Comparison of ENCODE assay signal across 8 mouse cellular contexts in the genomic region with DNA sequence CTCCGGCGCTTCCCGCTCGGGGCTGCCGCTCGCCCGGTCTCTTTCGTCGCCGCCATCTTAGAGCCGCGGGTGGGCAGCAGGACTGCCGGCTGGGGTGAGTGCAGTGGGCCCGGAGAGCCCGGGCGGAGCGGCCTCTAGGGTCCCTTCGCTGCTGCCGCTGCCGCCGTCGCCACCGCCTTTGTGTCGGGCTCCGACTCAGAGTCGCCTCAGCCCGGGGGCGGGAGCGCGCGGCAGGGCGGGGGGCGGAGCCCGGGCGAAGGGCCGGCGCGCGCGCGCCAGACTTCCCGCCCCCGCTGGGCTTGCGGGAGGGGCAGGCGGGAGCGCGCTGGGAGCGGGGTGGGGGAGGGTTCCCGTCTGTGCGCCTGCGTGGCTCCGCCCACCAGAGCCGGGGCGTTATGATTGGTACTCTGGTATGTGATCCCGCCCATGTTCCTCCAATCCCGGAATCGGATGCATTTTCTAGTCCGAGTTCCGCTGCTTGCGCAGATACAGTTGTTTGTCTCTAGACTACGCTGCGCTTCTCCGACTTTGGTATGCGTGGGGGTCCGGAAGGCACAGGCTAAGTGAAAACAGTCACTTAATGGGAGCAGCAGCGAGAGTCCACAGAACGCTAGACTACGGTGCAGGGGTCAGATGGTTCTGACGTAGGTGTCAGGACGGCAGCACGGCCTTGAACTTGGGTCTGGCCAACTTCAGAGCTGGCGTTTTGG. TPM values are rescaled to one million over a fixed set of nuclear protein-coding genes. Genes with fewer than 3 reads are reported as not detected.
DNase-seq lines count a peak whose midpoint lies in the region; ATAC-seq and TF ChIP-seq lines count a peak whose summit lies in the region.

No protein-coding gene starts in this region.

- H3K9ac ChIP-seq in heart, embryonic 13.5 days = peak overlapping the region; percentile 100
- peak overlapping the region; percentile 100 for H3K9ac ChIP-seq in kidney, postnatal 0 days (ENCODE audit: low read depth, low read length)
- peak overlapping the region; percentile 99 for H3K9ac ChIP-seq in liver, adult 2 months (ENCODE audit: low read depth, low read length)

- H3K27me3 ChIP-seq in heart, embryonic 13.5 days (replicated peaks) = no peaks in the 10 kb centered on the region
- no peaks in the 10 kb centered on the region for H3K27me3 ChIP-seq in kidney, postnatal 0 days (ENCODE audit: insufficient read depth, low read length)
- H3K27me3 ChIP-seq in liver, adult 2 months (ENCODE audit: control insufficient read depth, insufficient read depth, low read length) = no peaks in the 10 kb centered on the region

- peaks cover 4% of the 10 kb centered on the region; the same call in 1 of the 2 replicates for H3K79me2 ChIP-seq in liver, adult 2 months (ENCODE audit: control insufficient read depth, insufficient read depth, low read length)

- TF ChIP-seq POLR2A in liver, adult 2 months (IDR thresholded peaks at IDR 0.05; ENCODE audit: extremely low read depth, insufficient read depth, low read length) = peak; percentile 95

- H3K27ac ChIP-seq in brown adipose tissue, adult 24 weeks (replicated peaks; ENCODE audit: low read depth, low read length) = peak overlapping the region; percentile 98
- H3K27ac ChIP-seq in heart, embryonic 13.5 days (replicated peaks) = peak overlapping the region; percentile 100
- H3K27ac ChIP-seq in kidney, postnatal 0 days = peak overlapping the region; percentile 100
- peak overlapping the region; percentile 98 for H3K27ac ChIP-seq in liver, adult 2 months (replicated peaks; ENCODE audit: insufficient read depth, low read depth, low read length)

- peak overlapping the region; percentile 79 for H3K4me2 ChIP-seq in heart, embryonic 13.5 days
- peak overlapping the region; percentile 93 for H3K4me2 ChIP-seq in kidney, postnatal 0 days (ENCODE audit: low read length)

- ATAC-seq in erythroid progenitor cell, adult 5-6 weeks (replicated peaks; ENCODE audit: low FRiP score, poor library complexity, severe bottlenecking) = peak; percentile 84
- peak; percentile 84 for ATAC-seq in heart, embryonic 13.5 days (ENCODE audit: extremely low read depth, insufficient number of reproducible peaks, low FRiP score, low TSS enrichment)
- peak; percentile 83 for ATAC-seq in kidney, postnatal 0 days (replicated peaks; ENCODE audit: low FRiP score, low read depth)
- peak; percentile 77 for ATAC-seq in monocyte, adult 5-6 weeks (replicated peaks; ENCODE audit: insufficient number of reproducible peaks, low FRiP score, low TSS enrichment, poor library complexity, severe bottlenecking)

- H3K36me3 ChIP-seq in heart, embryonic 13.5 days = peaks cover 30% of the 10 kb centered on the region
- 0 out of 2 replicates have a peak, but pooled peaks cover 5% of the 10 kb centered on the region for H3K36me3 ChIP-seq in kidney, postnatal 0 days (ENCODE audit: insufficient read depth, low read length)
- no peaks in the 10 kb centered on the region for H3K36me3 ChIP-seq in liver, adult 2 months (ENCODE audit: control insufficient read depth, insufficient read depth, low read length)

- H3K9me3 ChIP-seq in heart, embryonic 13.5 days = no peaks in the 10 kb centered on the region
- no peaks in the 10 kb centered on the region for H3K9me3 ChIP-seq in kidney, postnatal 0 days (replicated peaks; ENCODE audit: low read length)

- peak; percentile 98 for DNase-seq in CD4-positive, CD25-positive, alpha-beta regulatory T cell, adult 2 months (ENCODE audit: low read depth, low spot score)
- peak; percentile 99 for DNase-seq in kidney, postnatal 0 days (ENCODE audit: low spot score)
- DNase-seq in liver, adult 2 months (ENCODE audit: extremely low read depth, low read depth, low spot score) = peak; percentile 90
- peak; percentile 93 to 96 for DNase-seq in spleen, postnatal 36 days (ENCODE audit: low spot score in 2 of 2)

- H3K4me1 ChIP-seq in brown adipose tissue, adult 24 weeks (ENCODE audit: control insufficient read depth, insufficient read depth, insufficient read length, low read length) = peaks cover 6% of the 10 kb centered on the region; the same call in 1 of the 2 replicates
- peaks cover 29% of the 10 kb centered on the region for H3K4me1 ChIP-seq in heart, embryonic 13.5 days
- peaks cover 13% of the 10 kb centered on the region for H3K4me1 ChIP-seq in kidney, postnatal 0 days (replicated peaks; ENCODE audit: insufficient read depth, low read length)
- peaks cover 10% of the 10 kb centered on the region for H3K4me1 ChIP-seq in liver, adult 2 months (ENCODE audit: control insufficient read depth, insufficient read depth, low read length)

- TF ChIP-seq CTCF in kidney, postnatal 0 days (IDR thresholded peaks at IDR 0.05; ENCODE audit: low read depth) = no peak
- no peak for TF ChIP-seq CTCF in liver, adult 2 months (IDR thresholded peaks at IDR 0.05; ENCODE audit: low read depth, low read length)

- H3K4me3 ChIP-seq in brown adipose tissue, adult 24 weeks (ENCODE audit: insufficient read depth, low read depth, low read length) = peak overlapping the region; percentile 91
- peak overlapping the region; percentile 94 for H3K4me3 ChIP-seq in heart, embryonic 13.5 days
- H3K4me3 ChIP-seq in kidney, postnatal 0 days (replicated peaks; ENCODE audit: low read depth, low read length) = peak overlapping the region; percentile 91
- peak overlapping the region; percentile 94 for H3K4me3 ChIP-seq in liver, adult 2 months (ENCODE audit: insufficient read depth, low read depth, low read length)

- WGBS in heart, embryonic 13.5 days = under 1% methylated on average over 64 of the region's 72 CpGs
- under 1% methylated on average over 58 of the region's 72 CpGs for WGBS in kidney, postnatal 0 days
- under 1% methylated on average over 68 of the region's 72 CpGs for WGBS in liver, adult 2 months

RNA-seq across cellular contexts. Expression of a gene that starts 0.6 kb away (rescaled TPM):
- 21.6 and 25.6 TPM in 2 replicates for polyA plus RNA-seq in brown adipose tissue, adult 24 weeks (2012; ENCODE audit: insufficient read depth, insufficient read length, missing spikeins)
- total RNA-seq in erythroid progenitor cell, adult 5-6 weeks (2015; ENCODE audit: low replicate concordance) = 57.7 and 71.3 TPM in 2 replicates
- total RNA-seq in erythroid progenitor cell, adult 5-6 weeks (2017; ENCODE audit: low replicate concordance) = 36.3 and 42.7 TPM in 2 replicates
- polyA plus RNA-seq in heart, embryonic 13.5 days (2015; fragmentation: Nextera tagmentation; extraction: Ambion mirVana) = 56.0 and 63.1 TPM in 2 replicates
- polyA plus RNA-seq in kidney, postnatal 0 days (2015; fragmentation: Nextera tagmentation; extraction: Ambion mirVana) = 70.0 and 76.5 TPM in 2 replicates
- total RNA-seq in liver, adult 2 months (2014; rRNA removed) = 9.1 and 12.9 TPM in 2 replicates
- 20.2 and 21.3 TPM in 2 replicates for polyA plus RNA-seq in liver, adult 2 months (2012; rRNA removed)
- 60.0 to 62.1 TPM (median 60.1 TPM) in 3 replicates for total RNA-seq in monocyte, adult 5-6 weeks (2017)

RNA-seq across cellular contexts. Expression of a gene that starts 22.2 kb away (rescaled TPM):
- 59.0 and 82.5 TPM in 2 replicates for polyA plus RNA-seq in brown adipose tissue, adult 24 weeks (2012; ENCODE audit: insufficient read depth, insufficient read length, missing spikeins)
- 1.3 and 5.0 TPM in 2 replicates for total RNA-seq in erythroid progenitor cell, adult 5-6 weeks (2015; ENCODE audit: low replicate concordance)
- 0.23 TPM in 1 of 2 replicates, not detected in the other for total RNA-seq in erythroid progenitor cell, adult 5-6 weeks (2017; ENCODE audit: low replicate concordance)
- 11.8 and 14.9 TPM in 2 replicates for polyA plus RNA-seq in heart, embryonic 13.5 days (2015; fragmentation: Nextera tagmentation; extraction: Ambion mirVana)
- polyA plus RNA-seq in kidney, postnatal 0 days (2015; fragmentation: Nextera tagmentation; extraction: Ambion mirVana) = 43.9 and 45.4 TPM in 2 replicates
- 21.7 and 22.1 TPM in 2 replicates for total RNA-seq in liver, adult 2 months (2014; rRNA removed)
- 49.7 and 92.8 TPM in 2 replicates for polyA plus RNA-seq in liver, adult 2 months (2012; rRNA removed)
- 37.3 to 58.3 TPM (median 46.8 TPM) in 3 replicates for total RNA-seq in monocyte, adult 5-6 weeks (2017)

RNA-seq across cellular contexts. Expression of a gene that starts 31.8 kb away (rescaled TPM):
- 6.2 and 6.9 TPM in 2 replicates for polyA plus RNA-seq in brown adipose tissue, adult 24 weeks (2012; ENCODE audit: insufficient read depth, insufficient read length, missing spikeins)
- 25.2 and 25.6 TPM in 2 replicates for total RNA-seq in erythroid progenitor cell, adult 5-6 weeks (2015; ENCODE audit: low replicate concordance)
- 14.9 and 16.3 TPM in 2 replicates for total RNA-seq in erythroid progenitor cell, adult 5-6 weeks (2017; ENCODE audit: low replicate concordance)
- polyA plus RNA-seq in heart, embryonic 13.5 days (2015; fragmentation: Nextera tagmentation; extraction: Ambion mirVana) = 8.8 and 9.2 TPM in 2 replicates
- 7.5 and 7.6 TPM in 2 replicates for polyA plus RNA-seq in kidney, postnatal 0 days (2015; fragmentation: Nextera tagmentation; extraction: Ambion mirVana)
- 2.4 and 4.0 TPM in 2 replicates for total RNA-seq in liver, adult 2 months (2014; rRNA removed)
- polyA plus RNA-seq in liver, adult 2 months (2012; rRNA removed) = 13.5 and 18.9 TPM in 2 replicates
- 9.1 to 21.0 TPM (median 12.5 TPM) in 3 replicates for total RNA-seq in monocyte, adult 5-6 weeks (2017)

RNA-seq across cellular contexts. Expression of a gene that starts 46.5 kb away (rescaled TPM):
- 1.1 and 4.1 TPM in 2 replicates for polyA plus RNA-seq in brown adipose tissue, adult 24 weeks (2012; ENCODE audit: insufficient read depth, insufficient read length, missing spikeins)
- not detected in 2 replicates for total RNA-seq in erythroid progenitor cell, adult 5-6 weeks (2015; ENCODE audit: low replicate concordance)
- total RNA-seq in erythroid progenitor cell, adult 5-6 weeks (2017; ENCODE audit: low replicate concordance) = 1.2 TPM in 1 of 2 replicates, not detected in the other
- polyA plus RNA-seq in heart, embryonic 13.5 days (2015; fragmentation: Nextera tagmentation; extraction: Ambion mirVana) = 44.5 and 46.7 TPM in 2 replicates
- polyA plus RNA-seq in kidney, postnatal 0 days (2015; fragmentation: Nextera tagmentation; extraction: Ambion mirVana) = 9.2 and 9.4 TPM in 2 replicates
- total RNA-seq in liver, adult 2 months (2014; rRNA removed) = 1.6 and 2.3 TPM in 2 replicates
- 4.5 and 5.6 TPM in 2 replicates for polyA plus RNA-seq in liver, adult 2 months (2012; rRNA removed)
- total RNA-seq in monocyte, adult 5-6 weeks (2017) = 0.97 to 3.0 TPM (median 2.3 TPM) in 3 replicates

RNA-seq across cellular contexts. Expression of a gene that starts 47.0 kb away (rescaled TPM):
- polyA plus RNA-seq in brown adipose tissue, adult 24 weeks (2012; ENCODE audit: insufficient read depth, insufficient read length, missing spikeins) = 44.9 and 55.0 TPM in 2 replicates
- total RNA-seq in erythroid progenitor cell, adult 5-6 weeks (2015; ENCODE audit: low replicate concordance) = 34.0 and 35.3 TPM in 2 replicates
- 38.9 and 43.0 TPM in 2 replicates for total RNA-seq in erythroid progenitor cell, adult 5-6 weeks (2017; ENCODE audit: low replicate concordance)
- polyA plus RNA-seq in heart, embryonic 13.5 days (2015; fragmentation: Nextera tagmentation; extraction: Ambion mirVana) = 171 and 180 TPM in 2 replicates
- polyA plus RNA-seq in kidney, postnatal 0 days (2015; fragmentation: Nextera tagmentation; extraction: Ambion mirVana) = 219 and 254 TPM in 2 replicates
- total RNA-seq in liver, adult 2 months (2014; rRNA removed) = 112 and 135 TPM in 2 replicates
- polyA plus RNA-seq in liver, adult 2 months (2012; rRNA removed) = 164 and 279 TPM in 2 replicates
- 283 to 459 TPM (median 330 TPM) in 3 replicates for total RNA-seq in monocyte, adult 5-6 weeks (2017)

Comparison
In these comparisons a context has a peak if more than half of its experiments do, and no peak if none do; other contexts are left out.
1. Peak in every context shown above with its lines: DNase-seq, ATAC-seq, H3K4me3 ChIP-seq and H3K27ac ChIP-seq.